Mouse (Mus musculus) stomach, postnatal 0 days (tissue): Measurements from ENCODE around the gene Slc35b2.

ENCODE experiments used
- CTCF ChIP-seq: IDR thresholded peaks from 2 replicates; pipeline ENCODE4 v1.5.1; 2016; ENCODE audit warnings: antibody characterized with exemption, low read depth, mild to moderate bottlenecking, moderate library complexity
- EP300 ChIP-seq: optimal IDR thresholded peaks from 2 replicates; pipeline ENCODE3; 2016; ENCODE audit warnings: antibody characterized with exemption

DNA sequence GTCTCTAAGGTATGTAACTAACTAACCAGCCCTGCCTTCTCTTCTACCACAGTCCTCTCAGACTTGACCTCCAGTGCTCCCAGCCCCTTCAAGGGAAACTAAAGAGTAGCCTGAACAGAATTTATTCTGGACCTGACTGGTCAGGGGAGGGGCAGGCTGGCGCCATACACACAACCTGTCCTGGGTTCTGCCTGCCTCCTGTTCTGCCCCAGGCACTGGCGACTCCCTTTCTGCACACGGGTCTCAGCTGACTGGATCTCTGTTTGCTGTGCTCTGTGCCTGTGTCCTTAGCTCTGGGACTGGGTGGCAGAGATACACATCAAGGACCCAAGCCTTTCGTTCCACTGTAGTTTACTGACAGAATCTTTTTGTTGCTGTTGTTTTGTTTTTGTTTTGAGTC lies 15.9 kb downstream of the Slc35b2 start:
- TF ChIP-seq CTCF (no peak), EP300 (no peak)
